Mouse (Mus musculus): ENCODE results near the gene Vps37c.

The Vps37c gene

DNA sequence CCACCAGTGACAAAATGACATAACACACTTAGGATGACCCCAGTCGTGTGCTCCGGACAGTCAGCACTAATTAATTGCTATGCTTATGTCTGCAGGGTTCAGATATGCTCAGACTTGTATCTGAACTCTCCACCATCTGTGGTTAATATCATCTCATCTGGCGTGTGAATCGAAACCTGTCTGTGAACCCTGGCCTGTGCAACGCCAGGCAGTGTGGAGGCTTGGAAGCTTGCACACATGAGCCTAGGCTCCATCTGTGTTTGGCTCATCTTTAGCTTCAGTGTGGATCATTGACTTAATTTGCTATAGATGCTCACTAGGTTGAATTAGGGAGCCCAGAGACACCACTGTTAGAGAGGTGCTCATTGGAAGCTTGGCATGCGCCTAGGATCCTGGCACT, 73.9 kb downstream of the Vps37c start:
- in situ Hi-C loops (cut with MboI; ENCODE audit: low sequenced_read_pairs), result no loop called here

DNA sequence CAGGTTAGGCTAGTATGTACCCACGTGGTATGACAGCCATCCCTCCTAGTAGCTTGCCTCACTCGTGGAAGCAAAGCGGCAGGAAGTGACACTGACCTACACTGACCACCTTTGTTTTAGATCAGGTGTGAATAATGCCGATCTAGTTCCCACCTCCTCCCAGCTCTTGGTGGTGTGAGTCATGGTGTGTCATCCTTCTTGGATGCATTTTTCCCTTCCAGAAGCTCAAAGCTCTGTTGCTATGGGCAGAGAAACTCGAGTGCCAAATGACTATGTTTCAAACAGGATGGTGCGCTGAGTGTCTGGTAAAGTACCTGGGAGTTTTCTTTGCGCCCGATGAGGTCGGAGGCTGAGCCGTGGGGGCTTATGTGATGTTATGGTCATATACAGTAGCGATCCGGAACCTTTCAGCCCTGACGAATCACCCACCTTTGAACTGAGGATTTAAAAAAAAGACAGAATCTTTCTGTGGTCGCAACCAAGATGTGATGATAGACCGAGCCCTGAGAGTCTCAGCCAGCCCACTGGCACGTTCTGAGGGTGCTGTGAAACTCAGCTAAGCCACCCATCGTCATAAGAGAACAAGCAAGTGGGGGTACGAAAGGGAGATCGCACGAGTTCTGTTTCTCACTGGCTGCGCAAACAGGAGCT, 75.0 kb downstream of the Vps37c start:
- in situ Hi-C loops (cut with MboI; ENCODE audit: low sequenced_read_pairs), result no loop called here
